Mouse (Mus musculus): ENCODE results near the gene Casz1. TPM values are rescaled to one million over a fixed set of nuclear protein-coding genes. Genes with fewer than 3 reads are reported as not detected.

Casz1 gene
- polyA plus RNA-seq, 2 experiments = 5.5 to 7.4 TPM

- H3K27me3 ChIP-seq (ENCODE audit: control insufficient read depth, insufficient read depth, low read length) = no peaks in the 10 kb centered on the region
- TF ChIP-seq POLR2A (IDR thresholded peaks at IDR 0.05; ENCODE audit: borderline replicate concordance, extremely low read depth, insufficient read depth, insufficient read length) = no peak
- 0 out of 2 replicates have a peak overlapping the region, but pooled peaks have one; percentile 14 for H3K9ac ChIP-seq (ENCODE audit: low read depth, low read length, severe bottlenecking)
- no peak overlapping the region for H3K4me2 ChIP-seq (replicated peaks; ENCODE audit: low read depth, low read length, severe bottlenecking)
- H3K4me3 ChIP-seq (replicated peaks; ENCODE audit: low read length) = no peak overlapping the region
- ATAC-seq (ENCODE audit: low FRiP score, low read depth) = no peak
- no peak overlapping the region for H3K27ac ChIP-seq (replicated peaks; ENCODE audit: low read depth, low read length)
- WGBS = 61% methylated on average over 11 of the region's 11 CpGs
- no peak for DNase-seq (ENCODE audit: low spot score)
- H3K9me3 ChIP-seq (ENCODE audit: control insufficient read depth, low read length) = no peaks in the 10 kb centered on the region
- H3K4me1 ChIP-seq (ENCODE audit: control insufficient read depth, insufficient read depth, low read length) = peaks cover 29% of the 10 kb centered on the region
- H3K36me3 ChIP-seq (ENCODE audit: control insufficient read depth, insufficient read depth, low read length) = no peaks in the 10 kb centered on the region
Observed at GRCm38 (mm10) chr4:148909566-148909965, 105.3 kb downstream of the Casz1 start.

DNA sequence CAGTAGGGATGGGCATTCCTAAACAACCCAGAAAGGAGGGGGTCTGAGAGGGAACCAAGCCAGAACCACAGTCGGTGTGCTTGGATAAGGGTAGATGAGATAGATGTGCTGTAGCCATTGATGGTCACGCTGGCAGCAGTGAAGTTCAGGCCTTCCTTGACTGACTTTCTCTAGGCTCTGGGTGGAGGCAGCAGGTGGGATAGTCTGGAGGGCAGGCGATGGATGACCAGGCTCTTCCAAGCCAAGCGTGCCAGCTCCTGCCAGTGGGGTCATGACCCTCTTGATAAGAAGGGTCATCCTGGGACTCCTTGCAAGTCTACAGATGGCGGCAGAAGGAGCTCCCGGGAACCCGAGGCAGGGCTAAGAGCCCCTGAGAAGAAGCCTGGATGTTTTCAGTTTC is 107.9 kb downstream of the Casz1 start:
- 0 out of 2 replicates have a peak, but pooled peaks cover 6% of the 10 kb centered on the region for H3K27me3 ChIP-seq (ENCODE audit: control insufficient read depth, insufficient read depth, low read length)
- H3K4me2 ChIP-seq (replicated peaks; ENCODE audit: low read depth, low read length, severe bottlenecking) = no peak overlapping the region
- 58% methylated on average over 7 of the region's 7 CpGs for WGBS
- no peak overlapping the region for H3K9ac ChIP-seq (ENCODE audit: low read depth, low read length, severe bottlenecking)
- no peak for ATAC-seq (ENCODE audit: low FRiP score, low read depth)
- H3K4me3 ChIP-seq (replicated peaks; ENCODE audit: low read length) = no peak overlapping the region
- H3K9me3 ChIP-seq (ENCODE audit: control insufficient read depth, low read length) = no peaks in the 10 kb centered on the region
- H3K4me1 ChIP-seq (ENCODE audit: control insufficient read depth, insufficient read depth, low read length) = peaks cover 20% of the 10 kb centered on the region
- no peak overlapping the region for H3K27ac ChIP-seq (replicated peaks; ENCODE audit: low read depth, low read length)
- DNase-seq (ENCODE audit: low spot score) = no peak
- H3K36me3 ChIP-seq (ENCODE audit: control insufficient read depth, insufficient read depth, low read length) = no peaks in the 10 kb centered on the region
- TF ChIP-seq POLR2A (IDR thresholded peaks at IDR 0.05; ENCODE audit: borderline replicate concordance, extremely low read depth, insufficient read depth, insufficient read length) = no peak

- Histone ChIP-seq H3K27ac (replicated peaks; ENCODE audit: low read depth, low read length) (no peak overlapping the region), H3K4me2 (replicated peaks; ENCODE audit: low read depth, low read length, severe bottlenecking) (no peak overlapping the region), H3K4me3 (replicated peaks; ENCODE audit: low read length) (no peak overlapping the region), H3K27me3 (ENCODE audit: control insufficient read depth, insufficient read depth, low read length) (0 out of 2 replicates have a peak, but pooled peaks cover 6% of the 10 kb centered on the region), H3K9me3 (ENCODE audit: control insufficient read depth, low read length) (no peaks in the 10 kb centered on the region), H3K9ac (ENCODE audit: low read depth, low read length, severe bottlenecking) (no peak overlapping the region), H3K36me3 (ENCODE audit: control insufficient read depth, insufficient read depth, low read length) (no peaks in the 10 kb centered on the region), H3K4me1 (ENCODE audit: control insufficient read depth, insufficient read depth, low read length) (peaks cover 16% of the 10 kb centered on the region)
- WGBS = 66% methylated on average over 8 of the region's 8 CpGs
- no peak for DNase-seq (ENCODE audit: low spot score)
- no peak for TF ChIP-seq POLR2A (IDR thresholded peaks at IDR 0.05; ENCODE audit: borderline replicate concordance, extremely low read depth, insufficient read depth, insufficient read length)
- no peak; the same call in 1 of the 2 replicates for ATAC-seq (ENCODE audit: low FRiP score, low read depth)
Observed at GRCm38 (mm10) chr4:148912826-148913590, 108.8 kb downstream of the Casz1 start.

GRCm38 (mm10) chr4:148914863-148915622 is 110.8 kb downstream of the Casz1 start:
- H3K36me3 ChIP-seq (ENCODE audit: control insufficient read depth, insufficient read depth, low read length) = no peaks in the 10 kb centered on the region
- WGBS = 31% methylated on average over 10 of the region's 10 CpGs
- H3K9me3 ChIP-seq (ENCODE audit: control insufficient read depth, low read length) = no peaks in the 10 kb centered on the region
- H3K9ac ChIP-seq (ENCODE audit: low read depth, low read length, severe bottlenecking) = no peak overlapping the region
- ATAC-seq (ENCODE audit: low FRiP score, low read depth) = peak; percentile 82
- peaks cover 2% of the 10 kb centered on the region; the same call in 1 of the 2 replicates for H3K4me1 ChIP-seq (ENCODE audit: control insufficient read depth, insufficient read depth, low read length)
- H3K27ac ChIP-seq (replicated peaks; ENCODE audit: low read depth, low read length) = no peak overlapping the region
- no peak for TF ChIP-seq POLR2A (IDR thresholded peaks at IDR 0.05; ENCODE audit: borderline replicate concordance, extremely low read depth, insufficient read depth, insufficient read length)
- DNase-seq (ENCODE audit: low spot score) = peak; percentile 63
- peaks cover 18% of the 10 kb centered on the region; the same call in 1 of the 2 replicates for H3K27me3 ChIP-seq (ENCODE audit: control insufficient read depth, insufficient read depth, low read length)
- H3K4me3 ChIP-seq (replicated peaks; ENCODE audit: low read length) = no peak overlapping the region
- no peak overlapping the region for H3K4me2 ChIP-seq (replicated peaks; ENCODE audit: low read depth, low read length, severe bottlenecking)

GRCm38 (mm10) chr4:148915849-148916248 is 111.6 kb downstream of the Casz1 start:
- ATAC-seq (ENCODE audit: low FRiP score, low read depth) = no peak
- Histone ChIP-seq H3K9me3 (ENCODE audit: control insufficient read depth, low read length) (no peaks in the 10 kb centered on the region), H3K4me2 (replicated peaks; ENCODE audit: low read depth, low read length, severe bottlenecking) (no peak overlapping the region), H3K4me3 (replicated peaks; ENCODE audit: low read length) (no peak overlapping the region), H3K27ac (replicated peaks; ENCODE audit: low read depth, low read length) (no peak overlapping the region), H3K4me1 (ENCODE audit: control insufficient read depth, insufficient read depth, low read length) (peaks cover 8% of the 10 kb centered on the region), H3K27me3 (ENCODE audit: control insufficient read depth, insufficient read depth, low read length) (peaks cover 22% of the 10 kb centered on the region; the same call in 1 of the 2 replicates), H3K36me3 (ENCODE audit: control insufficient read depth, insufficient read depth, low read length) (no peaks in the 10 kb centered on the region), H3K9ac (ENCODE audit: low read depth, low read length, severe bottlenecking) (no peak overlapping the region)
- no peak for TF ChIP-seq POLR2A (IDR thresholded peaks at IDR 0.05; ENCODE audit: borderline replicate concordance, extremely low read depth, insufficient read depth, insufficient read length)
- 63% methylated on average over 15 of the region's 15 CpGs for WGBS
- DNase-seq (ENCODE audit: low spot score) = no peak

Data from limb, embryonic 14.5 days (tissue).